Comparison of ENCODE assay signal across 28 mouse cellular contexts in the genomic region with DNA sequence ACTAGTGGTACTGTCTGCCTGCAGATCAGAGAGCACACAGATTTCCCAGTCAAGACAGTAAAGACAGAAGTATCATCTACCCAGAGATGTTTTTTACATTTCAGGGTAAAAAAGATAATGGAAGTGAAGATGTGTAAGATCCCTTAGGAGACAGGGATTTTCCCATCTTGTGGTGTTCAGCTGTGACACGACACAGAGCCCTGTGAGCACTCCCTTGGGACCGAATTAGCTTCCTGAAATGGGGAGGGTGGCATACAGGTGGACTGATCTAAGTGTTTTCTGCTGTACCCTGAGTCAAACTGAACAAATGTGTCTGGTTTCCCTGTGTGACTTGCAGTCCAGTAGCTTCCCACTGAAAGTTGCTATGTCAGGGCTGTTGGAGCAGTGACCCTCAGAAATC. TPM values are rescaled to one million over a fixed set of nuclear protein-coding genes. Genes with fewer than 3 reads are reported as not detected.
DNase-seq lines count a peak whose midpoint lies in the region; ATAC-seq and TF ChIP-seq lines count a peak whose summit lies in the region.
"Had no signal": no experiment of that assay in that cellular context is flagged by ENCODE, and none has a peak within 500 bp of the region (broad histone marks: within the 10 kb centered on the region; RNA-seq: fewer than 3 reads in every experiment).

No protein-coding gene starts in this region.

- 88% methylated on average over 2 of the region's 2 CpGs for WGBS in forebrain, embryonic 10.5 days
- WGBS in forebrain, embryonic 11.5 days: 83% methylated on average over 2 of the region's 2 CpGs
- WGBS in midbrain, embryonic 10.5 days: 81% methylated on average over 2 of the region's 2 CpGs
- 68% methylated on average over 2 of the region's 2 CpGs for WGBS in midbrain, embryonic 13.5 days

- 0 out of 2 replicates have a peak overlapping the region, but pooled peaks have one; percentile 35 for H3K27ac ChIP-seq in forebrain, embryonic 10.5 days
- no peak overlapping the region for H3K27ac ChIP-seq in forebrain, embryonic 11.5 days (ENCODE audit: low read depth, low read length)
- peak overlapping the region; percentile 39; the same call in 1 of the 2 replicates for H3K27ac ChIP-seq in midbrain, embryonic 10.5 days (replicated peaks)
- no peak overlapping the region for H3K27ac ChIP-seq in midbrain, embryonic 13.5 days
- H3K27ac ChIP-seq in CH12.LX (ENCODE audit: insufficient read depth, low read depth): peak overlapping the region; percentile 32; the same call in 1 of the 2 replicates
- H3K27ac ChIP-seq: embryonic facial prominence, embryonic 13.5 days; embryonic facial prominence, embryonic 15.5 days; forebrain, embryonic 12.5 days had no signal

- no peak for TF ChIP-seq POLR2A in CH12.LX (IDR thresholded peaks at IDR 0.05; ENCODE audit: low read depth, low read length)

- H3K4me2 ChIP-seq in forebrain, embryonic 11.5 days (ENCODE audit: low read depth, low read length, severe bottlenecking): no peak overlapping the region
- no peak overlapping the region for H3K4me2 ChIP-seq in midbrain, embryonic 13.5 days (replicated peaks)
- peak overlapping the region; percentile 55 for H3K4me2 ChIP-seq in CH12.LX (ENCODE audit: insufficient read depth, low read depth, poor library complexity, severe bottlenecking)
- H3K4me2 ChIP-seq: embryonic facial prominence, embryonic 13.5 days; embryonic facial prominence, embryonic 15.5 days; forebrain, embryonic 12.5 days had no signal

- no peak for DNase-seq in forebrain, embryonic 10.5 days (ENCODE audit: extremely low spot score, low spot score)
- DNase-seq in forebrain, embryonic 11.5 days (ENCODE audit: low spot score): no peak
- no peak for DNase-seq in midbrain, embryonic 10.5 days (ENCODE audit: low spot score)
- peak; percentile 72 for DNase-seq in CH12.LX (ENCODE audit: extremely low read depth)
- DNase-seq in cerebellum, adult 11 months: no peak
- DNase-seq: adrenal gland, adult 8-10 months; adrenal gland, postnatal 14 days; adrenal gland, postnatal 36 days; B cell, adult 2 months; cerebellum, adult 18-20 months; cerebellum, adult 8-10 months; cerebellum, adult 9-11 months; cerebellum, postnatal 14 days; cerebellum, postnatal 36 days; embryo, embryonic 11 days had no signal

- no peak overlapping the region for H3K9ac ChIP-seq in forebrain, embryonic 11.5 days (ENCODE audit: low read length)
- H3K9ac ChIP-seq in midbrain, embryonic 13.5 days (replicated peaks): no peak overlapping the region
- H3K9ac ChIP-seq in CH12.LX (ENCODE audit: insufficient read depth, low read depth): no peak overlapping the region
- H3K9ac ChIP-seq: embryonic facial prominence, embryonic 13.5 days; embryonic facial prominence, embryonic 15.5 days; forebrain, embryonic 12.5 days had no signal

- no peak for ATAC-seq in forebrain, embryonic 11.5 days (replicated peaks; ENCODE audit: low FRiP score)
- no peak for ATAC-seq in midbrain, embryonic 13.5 days
- ATAC-seq: CD4-positive, CD25-positive, alpha-beta regulatory T cell, adult 4 months; forebrain, embryonic 14.5 days; forebrain, embryonic 16.5 days had no signal

- dilution Hi-C loops in CH12.LX (cut with MboI; ENCODE audit: extremely low pct_ligation_motif_present, extremely low pct_unique_long_range_greater_than_20kb, low sequenced_read_pairs): no loop called here

- in situ Hi-C loops in CH12.LX (cut with MboI; ENCODE audit: low pct_ligation_motif_present, low pct_unique_long_range_greater_than_20kb, low sequenced_read_pairs): no loop called here

- H3K36me3 ChIP-seq in forebrain, embryonic 10.5 days (replicated peaks): no peaks in the 10 kb centered on the region; the same call in 1 of the 2 replicates
- H3K36me3 ChIP-seq in forebrain, embryonic 11.5 days (ENCODE audit: control insufficient read depth, insufficient read depth, low read length): no peaks in the 10 kb centered on the region
- H3K36me3 ChIP-seq in midbrain, embryonic 10.5 days: peaks cover 16% of the 10 kb centered on the region; the same call in 1 of the 2 replicates
- no peaks in the 10 kb centered on the region for H3K36me3 ChIP-seq in midbrain, embryonic 13.5 days
- H3K36me3 ChIP-seq in CH12.LX (replicated peaks in 1 of 2; ENCODE audit: control insufficient read depth in 1 of 2, insufficient read depth in 1 of 2, low read length in 1 of 2): peaks cover 0 to 29% of the 10 kb centered on the region in 2 experiments
- H3K36me3 ChIP-seq: embryonic facial prominence, embryonic 13.5 days; embryonic facial prominence, embryonic 15.5 days; forebrain, embryonic 12.5 days had no signal

- TF ChIP-seq EP300 in CH12.LX (IDR thresholded peaks at IDR 0.05; ENCODE audit: low read length): peak; percentile 79

- H3K27me3 ChIP-seq in forebrain, embryonic 10.5 days (ENCODE audit: poor library complexity, severe bottlenecking): peaks cover 40% of the 10 kb centered on the region
- no peaks in the 10 kb centered on the region for H3K27me3 ChIP-seq in forebrain, embryonic 11.5 days (ENCODE audit: control insufficient read depth, insufficient read depth, low read length)
- no peaks in the 10 kb centered on the region for H3K27me3 ChIP-seq in midbrain, embryonic 10.5 days (ENCODE audit: low read depth, poor library complexity, severe bottlenecking)
- no peaks in the 10 kb centered on the region for H3K27me3 ChIP-seq in midbrain, embryonic 13.5 days
- H3K27me3 ChIP-seq in CH12.LX (replicated peaks): no peaks in the 10 kb centered on the region
- H3K27me3 ChIP-seq: embryonic facial prominence, embryonic 13.5 days; embryonic facial prominence, embryonic 15.5 days; forebrain, embryonic 12.5 days had no signal

- H3K4me3 ChIP-seq in forebrain, embryonic 10.5 days: no peak overlapping the region
- no peak overlapping the region for H3K4me3 ChIP-seq in forebrain, embryonic 11.5 days (ENCODE audit: low read depth, low read length)
- no peak overlapping the region for H3K4me3 ChIP-seq in midbrain, embryonic 10.5 days
- no peak overlapping the region for H3K4me3 ChIP-seq in midbrain, embryonic 13.5 days (replicated peaks)
- no peak overlapping the region for H3K4me3 ChIP-seq in CH12.LX (replicated peaks in 1 of 3; ENCODE audit: low read depth in 2 of 3, low read length in 2 of 3, poor library complexity in 1 of 3)
- H3K4me3 ChIP-seq: embryonic facial prominence, embryonic 13.5 days; embryonic facial prominence, embryonic 15.5 days; erythroblast, embryonic 14.5 days; forebrain, embryonic 12.5 days had no signal

- no peak for TF ChIP-seq CTCF in CH12.LX (conservative IDR thresholded peaks at IDR 0.05 in 1 of 2, IDR thresholded peaks at IDR 0.05 in 1 of 2; ENCODE audit: low read depth in 2 of 2, low read length in 2 of 2)

- TF ChIP-seq RAD21 in CH12.LX (IDR thresholded peaks at IDR 0.05; ENCODE audit: low read depth, low read length): no peak; the same call in 1 of the 2 replicates

- H3K9me3 ChIP-seq in forebrain, embryonic 10.5 days: no peaks in the 10 kb centered on the region; the same call in 1 of the 2 replicates
- H3K9me3 ChIP-seq in forebrain, embryonic 11.5 days (ENCODE audit: control insufficient read depth, low read length): no peaks in the 10 kb centered on the region; the same call in 1 of the 2 replicates
- H3K9me3 ChIP-seq in midbrain, embryonic 10.5 days (replicated peaks): no peaks in the 10 kb centered on the region
- H3K9me3 ChIP-seq in midbrain, embryonic 13.5 days: no peaks in the 10 kb centered on the region
- peaks cover 5% of the 10 kb centered on the region for H3K9me3 ChIP-seq in CH12.LX (replicated peaks; ENCODE audit: low read length)
- H3K9me3 ChIP-seq: embryonic facial prominence, embryonic 13.5 days; embryonic facial prominence, embryonic 15.5 days; forebrain, embryonic 12.5 days had no signal

- no peaks in the 10 kb centered on the region for H3K79me2 ChIP-seq in CH12.LX (replicated peaks; ENCODE audit: control insufficient read depth, extremely low read depth, insufficient read depth, poor library complexity, severe bottlenecking)

- peaks cover 42% of the 10 kb centered on the region for H3K4me1 ChIP-seq in forebrain, embryonic 10.5 days
- H3K4me1 ChIP-seq in forebrain, embryonic 11.5 days (replicated peaks; ENCODE audit: control insufficient read depth, insufficient read depth, low read length): peaks cover 6% of the 10 kb centered on the region; the same call in 1 of the 2 replicates
- H3K4me1 ChIP-seq in midbrain, embryonic 10.5 days: peaks cover 50% of the 10 kb centered on the region
- peaks cover 5% of the 10 kb centered on the region; the same call in 1 of the 2 replicates for H3K4me1 ChIP-seq in midbrain, embryonic 13.5 days (replicated peaks)
- peaks cover 24 to 68% of the 10 kb centered on the region in 2 experiments for H3K4me1 ChIP-seq in CH12.LX (ENCODE audit: control insufficient read depth in 1 of 2, insufficient read depth in 2 of 2)

TF ChIP-seq in CH12.LX, 34 proteins besides CTCF, POLR2A, EP300 and RAD21 (continues in another document):
- TF ChIP-seq CHD1 (IDR thresholded peaks at IDR 0.05; ENCODE audit: low read depth, low read length) (no peak), USF1 (IDR thresholded peaks at IDR 0.05; ENCODE audit: low read depth, low read length) (no peak), ZC3H11A (IDR thresholded peaks at IDR 0.05; ENCODE audit: low read depth, low read length) (no peak), E2F4 (IDR thresholded peaks at IDR 0.05; ENCODE audit: insufficient replicate concordance, low read depth, low read length) (no peak), TCF12 (IDR thresholded peaks at IDR 0.05; ENCODE audit: low read depth, low read length) (peak; percentile 78; the same call in 1 of the 2 replicates), MYC (IDR thresholded peaks at IDR 0.05; ENCODE audit: low read depth, low read length) (0 out of 2 replicates have a peak, but pooled peaks have one; percentile 25)

RNA-seq across cellular contexts. Expression of a gene that starts 36.9 kb away (rescaled TPM):
- 0.39 and 0.67 TPM in 2 replicates for polyA plus RNA-seq in forebrain, embryonic 10.5 days (2016; fragmentation: Nextera tagmentation; extraction: Ambion mirVana)
- polyA plus RNA-seq in forebrain, embryonic 11.5 days (2014; fragmentation: Nextera tagmentation; extraction: Ambion mirVana): 0.56 TPM in 1 of 2 replicates, not detected in the other
- 0.29 and 0.30 TPM in 2 replicates for polyA plus RNA-seq in midbrain, embryonic 10.5 days (2016; fragmentation: Nextera tagmentation; extraction: Ambion mirVana)
- polyA plus RNA-seq in midbrain, embryonic 13.5 days (2015; fragmentation: Nextera tagmentation; extraction: Ambion mirVana): 0.26 TPM in 1 of 2 replicates, not detected in the other
- total RNA-seq in CH12.LX (2012; rRNA removed) (not detected in 2 replicates), CH12.LX (2014; rRNA removed) (not detected in 2 replicates)
- polyA plus RNA-seq in CH12.LX (2012; ENCODE audit: insufficient read length, low read depth): not detected in 2 replicates
- total RNA-seq: adrenal gland, adult 18-20 months; adrenal gland, postnatal 14 days; adrenal gland, postnatal 36 days; common myeloid progenitor, adult 5-6 weeks; ES-E14; MEL had no signal
- polyA plus RNA-seq: embryonic facial prominence, embryonic 15.5 days; erythroblast, embryonic 14.5 days; forebrain, embryonic 14.5 days; frontal cortex, adult 2 months had no signal

RNA-seq across cellular contexts. Expression of a gene that starts 42.3 kb away (rescaled TPM):
- polyA plus RNA-seq in forebrain, embryonic 10.5 days (2016; fragmentation: Nextera tagmentation; extraction: Ambion mirVana): 20.3 and 24.1 TPM in 2 replicates
- 18.9 and 20.0 TPM in 2 replicates for polyA plus RNA-seq in forebrain, embryonic 11.5 days (2014; fragmentation: Nextera tagmentation; extraction: Ambion mirVana)
- 19.8 and 21.5 TPM in 2 replicates for polyA plus RNA-seq in midbrain, embryonic 10.5 days (2016; fragmentation: Nextera tagmentation; extraction: Ambion mirVana)
- polyA plus RNA-seq in midbrain, embryonic 13.5 days (2015; fragmentation: Nextera tagmentation; extraction: Ambion mirVana): 10.2 and 14.9 TPM in 2 replicates
- total RNA-seq in CH12.LX (2012; rRNA removed): 9.4 and 11.7 TPM in 2 replicates
- 3.2 and 3.5 TPM in 2 replicates for total RNA-seq in CH12.LX (2014; rRNA removed)
- polyA plus RNA-seq in CH12.LX (2012; ENCODE audit: insufficient read length, low read depth): 11.0 and 12.3 TPM in 2 replicates
- polyA plus RNA-seq: erythroblast, embryonic 14.5 days had no signal

Comparison
In these comparisons a context has a peak if more than half of its experiments do, and no peak if none do; other contexts are left out.
1. H3K27ac ChIP-seq: peak in forebrain, embryonic 10.5 days (single experiment), midbrain, embryonic 10.5 days (single experiment) and CH12.LX (single experiment); none in forebrain, embryonic 11.5 days (single experiment) and midbrain, embryonic 13.5 days (single experiment).